Mouse (Mus musculus) embryonic facial prominence, embryonic 13.5 days (tissue): ENCODE data around the gene Kndc1. TPM values are rescaled to one million over a fixed set of nuclear protein-coding genes. Genes with fewer than 3 reads are reported as not detected.

ENCODE experiments used
- ATAC-seq: fragments of 200-750 bp; cut with Nextera tagmentation; 2 replicates; pipeline ENCODE4 v1.8.0; 2017; ENCODE audit warnings: low read depth; ENCODE audit not compliant: insufficient number of reproducible peaks, insufficient read depth, low FRiP score, low TSS enrichment
- H3K27ac ChIP-seq: fragments of 300-500 bp; sonication (generic); 2 replicates; pipeline ENCODE4 v1.5.1; 2015; ENCODE audit warnings: moderate library complexity, mild to moderate bottlenecking, inconsistent platforms
- H3K27me3 ChIP-seq: fragments of 300-500 bp; sonication (generic); 2 replicates; pipeline ENCODE4 v1.6.1; 2015; ENCODE audit warnings: mild to moderate bottlenecking, inconsistent platforms
- H3K36me3 ChIP-seq: fragments of 300-500 bp; sonication (generic); 2 replicates; pipeline ENCODE4 v1.6.1; 2015; ENCODE audit warnings: mild to moderate bottlenecking, inconsistent platforms
- H3K4me1 ChIP-seq: fragments of 300-500 bp; sonication (generic); 2 replicates; pipeline ENCODE4 v1.6.1; 2015; ENCODE audit warnings: inconsistent platforms
- H3K4me2 ChIP-seq: fragments of 300-500 bp; sonication (generic); 2 replicates; pipeline ENCODE4 v1.6.1; 2015; ENCODE audit warnings: moderate library complexity, mild to moderate bottlenecking, inconsistent platforms
- H3K4me3 ChIP-seq: fragments of 300-500 bp; sonication (generic); 2 replicates; pipeline ENCODE4 v1.5.1; 2015; ENCODE audit warnings: mild to moderate bottlenecking, inconsistent platforms
- H3K9ac ChIP-seq: fragments of 300-500 bp; sonication (generic); 2 replicates; pipeline ENCODE4 v1.6.1; 2015; ENCODE audit warnings: mild to moderate bottlenecking, inconsistent platforms
- H3K9me3 ChIP-seq: fragments of 300-500 bp; sonication (generic); 2 replicates; pipeline ENCODE4 v1.6.1; 2016; ENCODE audit warnings: inconsistent platforms
- WGBS: fragments of 180-500 bp; shearing (Covaris S2); methylation state at CpG from one replicate; pipeline ENCODE4 v1.1.7; 2015; ENCODE audit warnings: mixed read lengths; 5-methylcytosine and 5-hydroxymethylcytosine counted together
- polyA plus RNA-seq: library from polyadenylated mRNA; unstranded; fragments of >200 nt; fragmentation: Nextera tagmentation; extraction: Ambion mirVana; gene quantifications from 2 replicates; pipeline ENCODE4 v1.2.1, GENCODE M21; 2015

Gene Kndc1
- polyA plus RNA-seq, 1 experiment from 2014 or later: 0.11 TPM

DNA sequence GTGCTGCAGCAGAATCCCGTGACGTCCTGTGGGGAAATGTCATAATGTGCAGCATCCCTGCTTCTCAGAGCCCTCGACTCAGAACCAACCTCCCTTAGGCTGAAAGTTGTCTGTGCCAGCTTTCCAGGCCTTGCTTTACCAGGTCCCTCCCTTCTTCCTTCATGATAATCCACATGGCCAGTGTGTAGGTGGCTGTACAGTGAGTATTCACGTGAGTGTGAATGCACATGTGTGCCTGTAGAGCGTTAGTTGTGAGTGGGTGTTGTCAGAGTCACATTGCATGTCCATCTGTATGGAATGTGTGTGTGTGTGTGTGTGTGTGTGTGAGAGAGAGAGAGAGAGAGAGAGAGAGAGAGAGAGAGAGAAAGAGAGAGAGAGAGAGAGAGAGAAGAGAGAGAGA is 16.4 kb upstream of the Kndc1 start:
- no peak for ATAC-seq
- Histone ChIP-seq H3K4me2 (no peak overlapping the region), H3K36me3 (no peaks in the 10 kb centered on the region), H3K9me3 (no peaks in the 10 kb centered on the region), H3K27ac (no peak overlapping the region), H3K4me3 (no peak overlapping the region), H3K4me1 (no peaks in the 10 kb centered on the region), H3K9ac (no peak overlapping the region), H3K27me3 (no peaks in the 10 kb centered on the region)
- 81% methylated on average over 5 of the region's 5 CpGs for WGBS

DNA sequence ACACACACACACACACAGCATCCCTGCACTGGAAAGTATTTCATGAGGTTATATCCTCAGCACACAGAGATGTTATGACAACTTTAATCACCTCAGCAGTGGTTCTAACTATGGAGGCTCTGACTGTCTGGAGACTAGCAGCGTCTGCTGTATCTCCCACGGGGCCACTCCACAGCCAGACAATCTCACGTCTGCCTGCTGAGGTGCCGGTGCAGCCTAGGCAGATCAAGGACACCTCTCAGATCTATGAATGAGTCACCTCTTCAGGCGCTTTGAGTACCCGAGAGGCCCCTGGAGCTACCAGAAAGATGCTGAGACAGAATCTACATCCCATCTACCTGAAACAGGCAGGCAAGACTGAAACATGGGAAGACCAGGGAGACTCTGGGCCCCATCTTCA is 15.9 kb upstream of the Kndc1 start:
- Histone ChIP-seq H3K27me3 (no peaks in the 10 kb centered on the region), H3K4me3 (no peak overlapping the region), H3K9me3 (no peaks in the 10 kb centered on the region), H3K27ac (no peak overlapping the region), H3K36me3 (no peaks in the 10 kb centered on the region), H3K4me2 (no peak overlapping the region), H3K9ac (no peak overlapping the region), H3K4me1 (no peaks in the 10 kb centered on the region)
- WGBS: 51% methylated on average over 6 of the region's 6 CpGs
- ATAC-seq: no peak

GRCm38 (mm10) chr7:139883545-139883944 is 11.0 kb upstream of the Kndc1 start:
- WGBS: 49% methylated on average over 4 of the region's 4 CpGs
- no peak overlapping the region for H3K4me3 ChIP-seq
- H3K9ac ChIP-seq: no peak overlapping the region
- H3K36me3 ChIP-seq: no peaks in the 10 kb centered on the region
- no peaks in the 10 kb centered on the region for H3K27me3 ChIP-seq
- H3K27ac ChIP-seq: no peak overlapping the region
- H3K4me2 ChIP-seq: no peak overlapping the region
- H3K9me3 ChIP-seq: no peaks in the 10 kb centered on the region
- ATAC-seq: no peak
- H3K4me1 ChIP-seq: no peaks in the 10 kb centered on the region

- no peak overlapping the region for H3K9ac ChIP-seq
- no peaks in the 10 kb centered on the region for H3K36me3 ChIP-seq
- H3K4me1 ChIP-seq: peaks cover 11% of the 10 kb centered on the region; the same call in 1 of the 2 replicates
- H3K4me2 ChIP-seq: no peak overlapping the region
- WGBS: 76% methylated on average over 5 of the region's 5 CpGs
- H3K9me3 ChIP-seq: no peaks in the 10 kb centered on the region
- no peak overlapping the region for H3K4me3 ChIP-seq
- no peak for ATAC-seq
- no peak overlapping the region for H3K27ac ChIP-seq
- H3K27me3 ChIP-seq: peaks cover 53% of the 10 kb centered on the region
Measured at GRCm38 (mm10) chr7:139891779-139892178, 2.7 kb upstream of the Kndc1 start.

GRCm38 (mm10) chr7:139896271-139896670 is 1.8 kb downstream of the Kndc1 start:
- 82% methylated on average over 7 of the region's 7 CpGs for WGBS
- Histone ChIP-seq H3K9ac (no peak overlapping the region), H3K27me3 (peaks cover 77% of the 10 kb centered on the region), H3K4me1 (peaks cover 11% of the 10 kb centered on the region; the same call in 1 of the 2 replicates), H3K27ac (no peak overlapping the region), H3K9me3 (no peaks in the 10 kb centered on the region), H3K4me2 (no peak overlapping the region), H3K36me3 (no peaks in the 10 kb centered on the region), H3K4me3 (no peak overlapping the region)
- ATAC-seq: no peak

- no peak overlapping the region for H3K4me3 ChIP-seq
- H3K36me3 ChIP-seq: no peaks in the 10 kb centered on the region
- no peak overlapping the region for H3K9ac ChIP-seq
Measured at GRCm38 (mm10) chr7:139896796-139897195, 2.3 kb downstream of the Kndc1 start.

GRCm38 (mm10) chr7:139898606-139899005 is 4.1 kb downstream of the Kndc1 start:
- Histone ChIP-seq H3K4me3 (no peak overlapping the region), H3K9ac (no peak overlapping the region), H3K36me3 (no peaks in the 10 kb centered on the region), H3K9me3 (no peaks in the 10 kb centered on the region), H3K27me3 (peaks cover 68% of the 10 kb centered on the region), H3K4me2 (no peak overlapping the region), H3K4me1 (peaks cover 11% of the 10 kb centered on the region; the same call in 1 of the 2 replicates), H3K27ac (no peak overlapping the region)
- ATAC-seq: no peak
- WGBS: 79% methylated on average over 2 of the region's 2 CpGs

More at GRCm38 (mm10) chr7:139896796-139897195, 2.3 kb downstream of the Kndc1 start:
- peaks cover 77% of the 10 kb centered on the region for H3K27me3 ChIP-seq
- 78% methylated on average over 7 of the region's 7 CpGs for WGBS
- H3K4me2 ChIP-seq: no peak overlapping the region
- peaks cover 11% of the 10 kb centered on the region; the same call in 1 of the 2 replicates for H3K4me1 ChIP-seq
- no peaks in the 10 kb centered on the region for H3K9me3 ChIP-seq
- no peak for ATAC-seq
- no peak overlapping the region for H3K27ac ChIP-seq

GRCm38 (mm10) chr7:139899505-139899904 is 5.0 kb downstream of the Kndc1 start:
- Histone ChIP-seq H3K9me3 (no peaks in the 10 kb centered on the region), H3K27me3 (peaks cover 66% of the 10 kb centered on the region), H3K9ac (no peak overlapping the region), H3K4me3 (no peak overlapping the region), H3K4me1 (peaks cover 9% of the 10 kb centered on the region; the same call in 1 of the 2 replicates), H3K27ac (no peak overlapping the region), H3K4me2 (no peak overlapping the region), H3K36me3 (no peaks in the 10 kb centered on the region)
- WGBS: 86% methylated on average over 7 of the region's 7 CpGs
- no peak for ATAC-seq

DNA sequence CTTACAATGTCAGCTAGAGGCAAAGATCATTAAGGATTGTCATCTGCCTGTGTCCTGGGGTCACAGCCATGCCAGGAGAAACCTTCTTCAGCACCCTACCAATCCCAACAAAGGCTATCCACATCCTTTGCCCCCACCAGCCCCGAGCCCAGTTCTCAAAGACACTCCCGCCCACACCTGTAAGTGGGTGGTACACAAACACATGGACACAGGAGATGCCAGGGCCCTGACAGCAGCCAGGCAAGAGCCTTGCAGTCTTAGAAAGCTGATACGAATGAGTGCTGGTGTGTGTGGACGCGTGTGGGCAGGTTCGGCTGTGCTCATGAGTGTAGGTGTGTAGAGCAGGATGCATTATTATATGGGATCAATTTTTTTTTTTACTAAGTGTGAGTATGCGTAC is 6.0 kb downstream of the Kndc1 start:
- peaks cover 66% of the 10 kb centered on the region for H3K27me3 ChIP-seq
- H3K36me3 ChIP-seq: no peaks in the 10 kb centered on the region
- H3K4me3 ChIP-seq: no peak overlapping the region
- no peak overlapping the region for H3K4me2 ChIP-seq
- no peaks in the 10 kb centered on the region for H3K4me1 ChIP-seq
- H3K27ac ChIP-seq: no peak overlapping the region
- 84% methylated on average over 7 of the region's 7 CpGs for WGBS
- H3K9me3 ChIP-seq: no peaks in the 10 kb centered on the region
- ATAC-seq: no peak
- no peak overlapping the region for H3K9ac ChIP-seq

DNA sequence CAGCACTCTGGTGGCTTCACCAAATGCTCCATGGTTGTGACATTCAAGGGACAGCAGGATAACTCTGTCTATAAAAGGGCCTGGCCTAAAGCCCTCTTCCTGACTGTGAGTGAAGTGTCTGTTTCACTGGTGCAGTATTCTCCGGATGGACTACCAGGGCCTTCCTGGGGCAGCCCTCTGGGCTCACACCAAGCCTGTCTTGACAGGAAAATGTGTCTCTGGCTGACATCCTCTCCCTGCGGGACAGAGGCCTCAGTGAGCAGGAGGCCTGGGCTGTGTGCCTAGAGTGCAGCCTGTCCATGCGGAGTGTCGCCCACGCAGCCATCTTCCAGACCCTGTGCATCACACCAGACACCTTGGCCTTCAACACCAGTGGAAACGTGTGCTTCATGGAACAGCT is 6.4 kb downstream of the Kndc1 start:
- Histone ChIP-seq H3K9ac (no peak overlapping the region), H3K9me3 (no peaks in the 10 kb centered on the region), H3K36me3 (no peaks in the 10 kb centered on the region), H3K27ac (no peak overlapping the region), H3K4me2 (no peak overlapping the region), H3K27me3 (peaks cover 66% of the 10 kb centered on the region), H3K4me1 (peaks cover 4% of the 10 kb centered on the region; the same call in 1 of the 2 replicates), H3K4me3 (no peak overlapping the region)
- 79% methylated on average over 6 of the region's 6 CpGs for WGBS
- ATAC-seq: no peak

DNA sequence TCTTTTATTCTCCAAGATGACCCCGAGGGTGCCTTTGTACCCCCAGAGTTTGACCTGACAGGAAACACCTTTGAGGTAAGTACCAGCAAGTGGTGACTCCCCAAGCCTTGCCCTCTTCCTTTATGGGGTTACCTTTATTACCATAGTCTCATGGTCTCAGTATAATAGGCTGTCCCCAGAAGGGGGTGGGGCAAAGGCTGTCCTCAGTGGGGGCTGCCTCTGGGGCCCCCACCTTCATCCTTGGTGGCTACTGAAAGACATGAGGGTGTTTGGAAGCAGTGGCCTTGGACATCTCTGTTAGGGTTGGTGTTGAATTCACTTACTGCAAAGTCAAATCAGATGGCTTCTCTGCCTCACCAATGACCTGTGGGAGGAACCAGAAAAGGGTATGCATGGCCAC is 7.5 kb downstream of the Kndc1 start:
- no peak for ATAC-seq
- Histone ChIP-seq H3K9me3 (no peaks in the 10 kb centered on the region), H3K4me2 (no peak overlapping the region), H3K36me3 (no peaks in the 10 kb centered on the region), H3K9ac (no peak overlapping the region), H3K27ac (no peak overlapping the region), H3K4me3 (no peak overlapping the region), H3K4me1 (peaks cover 5% of the 10 kb centered on the region; the same call in 1 of the 2 replicates), H3K27me3 (peaks cover 57% of the 10 kb centered on the region)
- WGBS: 34% methylated on average over 1 of the region's 1 CpGs

- 24% methylated on average over 6 of the region's 6 CpGs for WGBS
Measured at GRCm38 (mm10) chr7:139905261-139905660, 10.8 kb downstream of the Kndc1 start.

More at GRCm38 (mm10) chr7:139905261-139905660, 10.8 kb downstream of the Kndc1 start:
- H3K4me1 ChIP-seq: peaks cover 24% of the 10 kb centered on the region
- no peaks in the 10 kb centered on the region for H3K36me3 ChIP-seq
- no peak overlapping the region for H3K9ac ChIP-seq
- 0 out of 2 replicates have a peak overlapping the region, but pooled peaks have one; percentile 5 for H3K4me2 ChIP-seq
- H3K27ac ChIP-seq: no peak overlapping the region
- H3K27me3 ChIP-seq: peaks cover 32% of the 10 kb centered on the region; the same call in 1 of the 2 replicates
- H3K9me3 ChIP-seq: no peaks in the 10 kb centered on the region
- ATAC-seq: no peak
- no peak overlapping the region for H3K4me3 ChIP-seq
